ENCODE assay signal across 25 mouse cellular contexts in the genomic region with DNA sequence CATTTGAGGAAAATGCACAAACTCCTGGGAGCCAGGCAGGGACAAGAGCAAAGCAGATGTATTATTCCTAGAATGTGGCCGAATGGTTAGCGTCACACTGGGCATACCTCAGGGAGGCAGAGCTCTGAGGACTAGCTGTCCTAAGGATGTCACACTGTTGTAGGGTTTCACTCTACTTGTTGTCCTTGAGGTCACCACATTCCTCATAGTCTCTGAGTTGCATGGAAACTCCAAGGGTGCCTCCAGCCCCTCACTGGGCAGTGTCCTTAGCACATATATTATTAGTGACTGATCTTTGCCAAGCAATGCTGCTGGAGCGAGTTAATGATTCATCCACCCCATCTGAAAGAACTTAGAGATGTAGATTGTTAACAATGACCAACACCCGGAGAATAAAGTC. TPM values are rescaled to one million over a fixed set of nuclear protein-coding genes. Genes with fewer than 3 reads are reported as not detected.
DNase-seq lines count a peak whose midpoint lies in the region; ATAC-seq lines count a peak whose summit lies in the region.
"Had no signal": no experiment of that assay in that cellular context is flagged by ENCODE, and none has a peak within 500 bp of the region (broad histone marks: within the 10 kb centered on the region; RNA-seq: fewer than 3 reads in every experiment).

No protein-coding gene starts in this region.

- ATAC-seq in kidney, embryonic 16.5 days (ENCODE audit: low FRiP score, low TSS enrichment): peak; percentile 83
- no peak; the same call in 1 of the 2 replicates for ATAC-seq in kidney, embryonic 15.5 days (replicated peaks; ENCODE audit: low FRiP score)
- ATAC-seq: forebrain, embryonic 14.5 days had no signal

- H3K4me2 ChIP-seq in kidney, embryonic 16.5 days (replicated peaks; ENCODE audit: low read depth, low read length): no peak overlapping the region
- no peak overlapping the region for H3K4me2 ChIP-seq in kidney, embryonic 15.5 days
- H3K4me2 ChIP-seq: embryonic facial prominence, embryonic 13.5 days; embryonic facial prominence, embryonic 15.5 days; forebrain, embryonic 12.5 days had no signal

- no peaks in the 10 kb centered on the region for H3K9me3 ChIP-seq in kidney, embryonic 16.5 days (ENCODE audit: low read length)
- no peaks in the 10 kb centered on the region for H3K9me3 ChIP-seq in kidney, embryonic 15.5 days (replicated peaks)
- H3K9me3 ChIP-seq: embryonic facial prominence, embryonic 13.5 days; embryonic facial prominence, embryonic 15.5 days; forebrain, embryonic 10.5 days; forebrain, embryonic 12.5 days had no signal

- no peak overlapping the region for H3K27ac ChIP-seq in kidney, embryonic 16.5 days (ENCODE audit: low read length)
- no peak overlapping the region for H3K27ac ChIP-seq in kidney, embryonic 15.5 days
- H3K27ac ChIP-seq: embryonic facial prominence, embryonic 13.5 days; embryonic facial prominence, embryonic 15.5 days; forebrain, embryonic 10.5 days; forebrain, embryonic 12.5 days had no signal

- H3K9ac ChIP-seq in kidney, embryonic 16.5 days (replicated peaks; ENCODE audit: low read length): no peak overlapping the region
- H3K9ac ChIP-seq in kidney, embryonic 15.5 days: no peak overlapping the region
- H3K9ac ChIP-seq: embryonic facial prominence, embryonic 13.5 days; embryonic facial prominence, embryonic 15.5 days; forebrain, embryonic 12.5 days had no signal

- H3K36me3 ChIP-seq in kidney, embryonic 16.5 days (ENCODE audit: insufficient read depth, low read length): no peaks in the 10 kb centered on the region
- H3K36me3 ChIP-seq in kidney, embryonic 15.5 days: no peaks in the 10 kb centered on the region
- H3K36me3 ChIP-seq: embryonic facial prominence, embryonic 13.5 days; embryonic facial prominence, embryonic 15.5 days; forebrain, embryonic 10.5 days; forebrain, embryonic 12.5 days had no signal

- H3K27me3 ChIP-seq in kidney, embryonic 16.5 days (ENCODE audit: insufficient read depth, low read length): no peaks in the 10 kb centered on the region
- H3K27me3 ChIP-seq in kidney, embryonic 15.5 days: no peaks in the 10 kb centered on the region
- H3K27me3 ChIP-seq: embryonic facial prominence, embryonic 13.5 days; embryonic facial prominence, embryonic 15.5 days; forebrain, embryonic 12.5 days had no signal

- H3K4me1 ChIP-seq in kidney, embryonic 16.5 days (ENCODE audit: insufficient read depth, low read length): no peaks in the 10 kb centered on the region
- H3K4me1 ChIP-seq in kidney, embryonic 15.5 days: no peaks in the 10 kb centered on the region
- H3K4me1 ChIP-seq: embryonic facial prominence, embryonic 13.5 days; embryonic facial prominence, embryonic 15.5 days; forebrain, embryonic 10.5 days; forebrain, embryonic 12.5 days had no signal

- DNase-seq in kidney, adult 9 months: peak; percentile 1
- no peak for DNase-seq in kidney, adult 18-20 months
- DNase-seq in kidney, postnatal 25 days: no peak
- DNase-seq in kidney, postnatal 14 days: peak; percentile 2
- DNase-seq: adrenal gland, adult 2 months; adrenal gland, postnatal 10 days; adrenal gland, postnatal 25 days; cerebellum, adult 11 months; cerebellum, adult 18-20 months; cerebellum, adult 8-10 months; cerebellum, adult 9-11 months; cerebellum, postnatal 14 days; cerebellum, postnatal 36 days; embryo, embryonic 11 days had no signal

- WGBS in kidney, embryonic 16.5 days: 88% methylated on average over 4 of the region's 4 CpGs
- 79% methylated on average over 4 of the region's 4 CpGs for WGBS in kidney, embryonic 15.5 days

- no peak overlapping the region for H3K4me3 ChIP-seq in kidney, embryonic 16.5 days (ENCODE audit: low read length)
- H3K4me3 ChIP-seq in kidney, embryonic 15.5 days (replicated peaks): no peak overlapping the region
- H3K4me3 ChIP-seq: embryonic facial prominence, embryonic 13.5 days; embryonic facial prominence, embryonic 15.5 days; erythroblast, embryonic 14.5 days; forebrain, embryonic 10.5 days; forebrain, embryonic 12.5 days had no signal

RNA-seq across cellular contexts. Expression of gene Tex13c3, which starts 8.6 kb away (rescaled TPM):
- polyA plus RNA-seq in kidney, embryonic 16.5 days (2015; fragmentation: Nextera tagmentation; extraction: Ambion mirVana): not detected in 2 replicates
- not detected in 2 replicates for polyA plus RNA-seq in kidney, embryonic 15.5 days (2015; fragmentation: Nextera tagmentation; extraction: Ambion mirVana)
- polyA plus RNA-seq: adrenal gland, adult 2 months; brain, embryonic 14.5 days; C2C12; embryonic facial prominence, embryonic 11.5 days; embryonic facial prominence, embryonic 13.5 days; embryonic facial prominence, embryonic 15.5 days; erythroblast, embryonic 14.5 days; forebrain, embryonic 10.5 days; forebrain, embryonic 12.5 days; forebrain, embryonic 14.5 days had no signal

Comparison
In these comparisons a context has a peak if more than half of its experiments do, and no peak if none do; other contexts are left out.
1. DNase-seq: peak in kidney, adult 9 months (single experiment) and kidney, postnatal 14 days (single experiment); none in kidney, adult 18-20 months (single experiment) and kidney, postnatal 25 days (0 of 2).